Mouse (Mus musculus) CH12.LX (cell line): Measurements from ENCODE around the gene Rbfox1. TPM values are rescaled to one million over a fixed set of nuclear protein-coding genes. Genes with fewer than 3 reads are reported as not detected.

Experiments
- DNase-seq: peaks from one replicate; pipeline ENCODE4 v3.0.0-alpha.2; 2013; ENCODE audit errors: extremely low read depth
- H3K27ac ChIP-seq: 2 replicates; pipeline ENCODE4 v1.5.1; 2012; ENCODE audit warnings: low read depth, mild to moderate bottlenecking, control low read depth, moderate library complexity; ENCODE audit not compliant: insufficient read depth
- H3K27me3 ChIP-seq: replicated peaks from 2 replicates; pipeline ENCODE3; 2012; ENCODE audit warnings: inconsistent platforms
- H3K36me3 ChIP-seq, 2 experiments: replicated peaks in 1 of 2; 2 replicates each; pipeline versions ENCODE3 to v1.6.1; 2012; ENCODE audit warnings: inconsistent platforms in 1 of 2, low read length in 1 of 2, mild to moderate bottlenecking in 1 of 2, mixed read lengths in 1 of 2, moderate library complexity in 1 of 2; ENCODE audit not compliant: control insufficient read depth in 1 of 2, insufficient read depth in 1 of 2
- H3K4me1 ChIP-seq, 2 experiments: 2 replicates each; pipeline ENCODE4 v1.6.1; 2012; ENCODE audit warnings: inconsistent platforms in 1 of 2, moderate library complexity in 1 of 2; ENCODE audit not compliant: insufficient read depth in 2 of 2, control insufficient read depth in 1 of 2
- H3K4me2 ChIP-seq: 2 replicates; pipeline ENCODE4 v1.6.1; 2012; ENCODE audit warnings: low read depth, mild to moderate bottlenecking, control low read depth; ENCODE audit not compliant: poor library complexity, insufficient read depth, severe bottlenecking
- H3K4me3 ChIP-seq, 3 experiments: fragments of 150-350 bp in 1 of 3; sonication (generic) in 1 of 3; replicated peaks in 1 of 3; 2 replicates each; pipeline versions ENCODE3 to v1.5.1; 2011 to 2012; ENCODE audit warnings: low read depth in 2 of 3, low read length in 2 of 3, mild to moderate bottlenecking in 2 of 3, moderate library complexity in 2 of 3, control low read depth in 1 of 3, improper control_type of control experiment in 1 of 3, inconsistent platforms in 1 of 3, mixed read lengths in 1 of 3; ENCODE audit not compliant: poor library complexity in 1 of 3
- H3K79me2 ChIP-seq: replicated peaks from 2 replicates; pipeline ENCODE4 v1.6.1; 2012; ENCODE audit warnings: mild to moderate bottlenecking, moderate library complexity; ENCODE audit not compliant: control insufficient read depth, poor library complexity, insufficient read depth, severe bottlenecking; ENCODE audit errors: extremely low read depth
- H3K9ac ChIP-seq: 2 replicates; pipeline ENCODE4 v1.6.1; 2012; ENCODE audit warnings: low read depth, mild to moderate bottlenecking, control low read depth, moderate library complexity; ENCODE audit not compliant: insufficient read depth
- H3K9me3 ChIP-seq: replicated peaks from 2 replicates; pipeline ENCODE3; 2012; ENCODE audit warnings: low read length, inconsistent platforms, mixed read lengths
- CHD1 ChIP-seq: IDR thresholded peaks from 2 replicates; pipeline ENCODE4 v1.6.1; 2012; ENCODE audit warnings: low read depth, low read length, improper control_type of control experiment, inconsistent platforms
- ELF1 ChIP-seq: IDR thresholded peaks from 2 replicates; pipeline ENCODE4 v1.6.1; 2014; ENCODE audit warnings: low read depth, mild to moderate bottlenecking, inconsistent platforms, low read length, improper control_type of control experiment
- GABPA ChIP-seq: IDR thresholded peaks from 2 replicates; pipeline ENCODE4 v1.6.1; 2012; ENCODE audit warnings: low read depth, low read length, improper control_type of control experiment, inconsistent platforms; ENCODE audit not compliant: insufficient replicate concordance
- HCFC1 ChIP-seq: IDR thresholded peaks from 2 replicates; pipeline ENCODE4 v1.6.1; 2012; ENCODE audit warnings: low read depth, mild to moderate bottlenecking, inconsistent platforms, low read length, improper control_type of control experiment
- IRF4 ChIP-seq: IDR thresholded peaks from 2 replicates; pipeline ENCODE4 v1.6.1; 2014; ENCODE audit warnings: low read depth, mild to moderate bottlenecking, inconsistent platforms, low read length, improper control_type of control experiment
- JUND ChIP-seq: conservative IDR thresholded peaks from 2 replicates; pipeline ENCODE4 v1.6.1; 2011; ENCODE audit warnings: low read depth, low read length, improper control_type of control experiment
- MAFK ChIP-seq: IDR thresholded peaks from 2 replicates; pipeline ENCODE4 v1.6.1; 2011; ENCODE audit warnings: low read length, improper control_type of control experiment; ENCODE audit not compliant: insufficient replicate concordance
- MEF2A ChIP-seq: IDR thresholded peaks from 2 replicates; pipeline ENCODE4 v1.6.1; 2014; ENCODE audit warnings: low read depth, mild to moderate bottlenecking, inconsistent platforms, low read length, improper control_type of control experiment, borderline replicate concordance
- MYC ChIP-seq: IDR thresholded peaks from 2 replicates; pipeline ENCODE4 v1.6.1; 2011; ENCODE audit warnings: low read depth, mild to moderate bottlenecking, improper control_type of control experiment, low read length
- NELFE ChIP-seq: IDR thresholded peaks from 2 replicates; pipeline ENCODE4 v1.6.1; 2011; ENCODE audit warnings: low read depth, low read length, improper control_type of control experiment
- NRF1 ChIP-seq: IDR thresholded peaks from 2 replicates; pipeline ENCODE4 v1.6.1; 2014; ENCODE audit warnings: low read depth, mild to moderate bottlenecking, inconsistent platforms, low read length, improper control_type of control experiment, moderate library complexity
- PAX5 ChIP-seq: IDR thresholded peaks from 2 replicates; pipeline ENCODE4 v1.6.1; 2012; ENCODE audit warnings: low read length, inconsistent platforms, mixed read lengths
- POLR2A ChIP-seq: IDR thresholded peaks from 2 replicates; pipeline ENCODE4 v1.6.1; 2011; ENCODE audit warnings: low read depth, mild to moderate bottlenecking, improper control_type of control experiment, low read length
- RCOR1 ChIP-seq: conservative IDR thresholded peaks from 2 replicates; pipeline ENCODE4 v1.6.1; 2012; ENCODE audit warnings: low read depth, mild to moderate bottlenecking, inconsistent platforms, low read length, improper control_type of control experiment
- SMC3 ChIP-seq: IDR thresholded peaks from 2 replicates; pipeline ENCODE4 v1.6.1; 2011; ENCODE audit warnings: low read depth, low read length, improper control_type of control experiment
- TCF12 ChIP-seq: IDR thresholded peaks from 2 replicates; pipeline ENCODE4 v1.6.1; 2014; ENCODE audit warnings: low read depth, mild to moderate bottlenecking, inconsistent platforms, low read length, improper control_type of control experiment
- UBTF ChIP-seq: IDR thresholded peaks from 2 replicates; pipeline ENCODE4 v1.6.1; 2012; ENCODE audit warnings: low read depth, mild to moderate bottlenecking, inconsistent platforms, low read length, improper control_type of control experiment, moderate library complexity
- USF1 ChIP-seq: IDR thresholded peaks from 2 replicates; pipeline ENCODE4 v1.6.1; 2014; ENCODE audit warnings: low read depth, mild to moderate bottlenecking, inconsistent platforms, low read length, improper control_type of control experiment
- ZKSCAN1 ChIP-seq: IDR thresholded peaks from 2 replicates; pipeline ENCODE4 v1.6.1; 2012; ENCODE audit warnings: low read depth, inconsistent platforms, low read length, improper control_type of control experiment, borderline replicate concordance
- ZNF384 ChIP-seq: IDR thresholded peaks from 2 replicates; pipeline ENCODE4 v1.6.1; 2012; ENCODE audit warnings: low read depth, low read length, improper control_type of control experiment, inconsistent platforms
- dilution Hi-C: fragments of 300-500 bp; cut with MboI; formaldehyde crosslinking; loops from 2 replicates; pipeline ENCODE4 v1.14.3; 2020; ENCODE audit warnings: low sequenced_read_pairs; ENCODE audit not compliant: extremely low pct_unique_long_range_greater_than_20kb, extremely low pct_ligation_motif_present
- in situ Hi-C: fragments of 300-500 bp; cut with MboI; formaldehyde crosslinking; loops from 3 replicates; pipeline ENCODE4 v1.14.3; 2019; ENCODE audit warnings: low sequenced_read_pairs, low pct_ligation_motif_present, low pct_unique_long_range_greater_than_20kb, mixed read lengths
- polyA plus RNA-seq: library from polyadenylated mRNA; unstranded; fragments of >175 nt; gene quantifications from 2 replicates; pipeline ENCODE4 v1.2.1, GENCODE M21; 2012; ENCODE audit warnings: low read depth; ENCODE audit not compliant: insufficient read length
- total RNA-seq, 2 experiments: library from RNA; depleted of rRNA; stranded (reverse); fragments of 300-350 nt in 1 of 2; fragments of >200 nt in 1 of 2; gene quantifications; 2 replicates each; pipeline ENCODE4 v1.2.3; 2012 to 2014

Rbfox1 gene
- total and polyA plus RNA-seq, 3 experiments: not detected

- no peaks in the 10 kb centered on the region for H3K27me3 ChIP-seq
- H3K4me2 ChIP-seq: no peak overlapping the region
- dilution Hi-C loops: no loop called here
- no peak for DNase-seq
- no peak for TF ChIP-seq ZNF384
- TF ChIP-seq HCFC1: no peak
- no peak for TF ChIP-seq MYC
- no peak for TF ChIP-seq GABPA
- no peak for TF ChIP-seq MEF2A
- TF ChIP-seq NRF1: no peak
- TF ChIP-seq TCF12: no peak
- no peak for TF ChIP-seq PAX5
- TF ChIP-seq RCOR1: no peak
- TF ChIP-seq JUND: no peak
- TF ChIP-seq IRF4: no peak
- H3K36me3 ChIP-seq: no peaks in the 10 kb centered on the region
- no peak overlapping the region for H3K9ac ChIP-seq
- no peaks in the 10 kb centered on the region for H3K79me2 ChIP-seq
- H3K27ac ChIP-seq: no peak overlapping the region
- in situ Hi-C loops: no loop called here
- H3K9me3 ChIP-seq: peaks cover 82% of the 10 kb centered on the region
- H3K4me3 ChIP-seq: no peak overlapping the region
- no peaks in the 10 kb centered on the region for H3K4me1 ChIP-seq
Observed at GRCm38 (mm10) chr16:6164476-6164875, 279.3 kb downstream of the Rbfox1 start.

- H3K4me1 ChIP-seq: no peaks in the 10 kb centered on the region
- no peak overlapping the region for H3K27ac ChIP-seq
- dilution Hi-C loops: no loop called here
- in situ Hi-C loops: no loop called here
- no peak for TF ChIP-seq RCOR1
- no peak for TF ChIP-seq UBTF
- TF ChIP-seq NELFE: no peak
- no peak for TF ChIP-seq SMC3
- TF ChIP-seq MEF2A: no peak
- TF ChIP-seq USF1: no peak
- TF ChIP-seq ZKSCAN1: no peak
- no peak for TF ChIP-seq ELF1
- no peak for TF ChIP-seq IRF4
- no peak for TF ChIP-seq CHD1
- TF ChIP-seq NRF1: no peak
- no peak for TF ChIP-seq POLR2A
- TF ChIP-seq MAFK: no peak
- H3K79me2 ChIP-seq: no peaks in the 10 kb centered on the region
- no peak overlapping the region for H3K4me3 ChIP-seq
- no peaks in the 10 kb centered on the region for H3K27me3 ChIP-seq
- H3K36me3 ChIP-seq: no peaks in the 10 kb centered on the region
- H3K9me3 ChIP-seq: peaks cover 84% of the 10 kb centered on the region
- no peak overlapping the region for H3K4me2 ChIP-seq
- DNase-seq: no peak
- H3K9ac ChIP-seq: no peak overlapping the region
Observed at GRCm38 (mm10) chr16:6169346-6169745, 284.2 kb downstream of the Rbfox1 start.
